Mouse (Mus musculus) cortical plate, adult 2 months (tissue): ENCODE measurements around the gene Sdc3.

ENCODE experiments used
- CTCF ChIP-seq: fragments of 200-500 bp; IDR thresholded peaks from 2 replicates; pipeline ENCODE4 v1.5.1; 2011; ENCODE audit warnings: mild to moderate bottlenecking, control low read depth, low read length; ENCODE audit not compliant: insufficient read depth; ENCODE audit errors: extremely low read depth
- POLR2A ChIP-seq: fragments of 200-500 bp; IDR thresholded peaks from 2 replicates; pipeline ENCODE4 v1.6.1; 2011; ENCODE audit warnings: mild to moderate bottlenecking, low read length, control low read depth; ENCODE audit not compliant: insufficient read depth; ENCODE audit errors: extremely low read depth

DNA sequence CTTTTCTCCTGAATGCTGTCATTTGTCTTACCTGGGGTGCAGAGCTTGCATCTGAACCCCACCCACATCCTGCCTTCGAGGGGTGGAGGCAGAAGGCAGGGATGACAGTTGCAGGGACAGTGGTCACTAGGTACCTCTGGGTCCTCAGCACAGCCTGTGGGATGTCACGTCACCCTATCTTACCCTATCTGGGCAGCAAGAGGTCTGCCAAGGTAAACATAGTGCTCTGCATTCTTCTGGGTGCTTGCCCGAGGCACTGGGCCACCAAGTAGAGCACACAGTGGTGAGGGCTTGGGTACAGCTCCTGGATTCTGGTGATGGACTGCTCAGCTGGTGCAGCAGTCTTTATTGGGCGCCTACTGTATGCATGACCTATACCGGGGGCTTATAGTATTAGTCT lies 7.2 kb downstream of the Sdc3 start:
- TF ChIP-seq CTCF (no peak), POLR2A (no peak)
